Mouse (Mus musculus): ENCODE data around the gene Rassf3.

- TF ChIP-seq CTCF (IDR thresholded peaks at IDR 0.05; ENCODE audit: control insufficient read depth, insufficient read depth, insufficient replicate concordance, low read depth, low read length) (no peak), POLR2A (IDR thresholded peaks at IDR 0.05; ENCODE audit: control insufficient read depth, low read depth, low read length) (no peak)
Measured at GRCm38 (mm10) chr10:121477433-121477832, 1.3 kb upstream of the Rassf3 start.
